Mouse (Mus musculus) spleen, adult 2 months (tissue): ENCODE data around the gene Ift57.

ENCODE experiments used
- CTCF ChIP-seq: fragments of 200-500 bp; IDR thresholded peaks from 2 replicates; pipeline ENCODE4 v1.5.1; 2011; ENCODE audit warnings: mild to moderate bottlenecking, inconsistent platforms; ENCODE audit not compliant: insufficient read depth, insufficient read length, insufficient replicate concordance; ENCODE audit errors: extremely low read depth
- POLR2A ChIP-seq: fragments of 200-500 bp; IDR thresholded peaks from 2 replicates; pipeline ENCODE4 v1.6.1; 2011; ENCODE audit warnings: low read depth, low read length, inconsistent platforms

DNA sequence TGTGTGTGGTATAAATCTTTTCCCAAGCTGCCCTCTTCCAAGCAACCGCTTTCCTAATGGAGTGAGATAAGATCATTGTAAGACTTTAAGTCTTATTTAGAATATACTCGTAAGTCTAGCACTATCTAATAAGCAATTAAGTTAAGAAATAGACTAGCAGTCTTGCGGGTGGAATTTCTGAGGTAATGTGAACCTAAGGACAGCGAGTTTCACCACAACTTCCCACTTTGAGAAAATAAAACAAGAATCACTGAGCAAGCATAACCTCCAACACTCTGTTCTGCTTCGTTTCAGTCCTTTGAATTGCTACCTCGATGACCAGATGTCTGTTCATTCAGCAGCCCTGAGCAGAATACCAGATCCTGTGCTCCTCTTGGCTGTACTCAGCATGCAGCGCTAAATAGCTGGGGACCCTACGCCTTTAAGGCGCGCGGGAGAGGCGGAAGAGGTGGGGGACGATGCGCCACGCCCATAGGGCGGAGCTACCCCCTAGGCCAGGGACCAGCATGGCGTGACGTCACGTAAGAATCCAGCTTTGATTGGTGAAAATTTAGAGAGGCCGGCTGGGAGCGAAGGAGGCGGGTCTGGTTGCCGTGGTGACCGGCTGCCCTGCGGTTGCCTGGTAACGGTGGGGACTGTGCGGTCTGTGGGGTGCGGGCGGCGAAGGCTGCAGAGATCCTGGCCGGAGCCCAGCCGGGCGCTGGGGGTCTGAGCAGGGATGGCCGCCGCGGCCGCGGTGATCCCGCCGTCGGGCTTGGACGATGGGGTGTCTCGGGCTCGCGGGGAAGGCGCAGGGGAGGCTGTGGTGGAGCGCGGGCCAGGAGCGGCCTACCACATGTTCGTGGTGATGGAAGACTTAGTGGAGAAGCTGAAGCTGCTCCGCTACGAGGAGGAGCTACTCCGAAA lies at the start of gene Ift57:
- TF ChIP-seq CTCF, result no peak
- TF ChIP-seq POLR2A, result no peak
